Mouse (Mus musculus) liver, embryonic 14.5 days (tissue): Measurements from ENCODE around the gene Gnptab. TPM values are rescaled to one million over a fixed set of nuclear protein-coding genes. Genes with fewer than 3 reads are reported as not detected.
"Not testable (repeated sequence)": the region's sequence is repeated elsewhere in the genome, so short reads cannot be mapped to it uniquely, and the experiment has no call there.

Experiments
- ATAC-seq: fragments of 200-750 bp; cut with Nextera tagmentation; 2 replicates; pipeline ENCODE4 v1.8.0; 2017; ENCODE audit warnings: moderate number of reproducible peaks, mild to moderate bottlenecking, moderate library complexity; ENCODE audit not compliant: insufficient read depth
- DNase-seq, 3 experiments: peaks; one replicate each; pipeline ENCODE4 v3.0.0-alpha.2; 2012 to 2013; ENCODE audit warnings: low read depth in 3 of 3, low spot score in 3 of 3
- H3K27ac ChIP-seq: fragments of 300-500 bp; sonication (generic); 2 replicates; pipeline ENCODE4 v1.5.1; 2014; ENCODE audit warnings: moderate library complexity, mild to moderate bottlenecking, control low read depth, inconsistent platforms
- H3K27me3 ChIP-seq: fragments of 300-500 bp; sonication (generic); 2 replicates; pipeline ENCODE4 v1.6.1; 2014; ENCODE audit warnings: mild to moderate bottlenecking, low read length, moderate library complexity; ENCODE audit not compliant: control insufficient read depth, insufficient read depth
- H3K36me3 ChIP-seq: fragments of 300-500 bp; sonication (generic); replicated peaks from 2 replicates; pipeline ENCODE4 v1.6.1; 2014; ENCODE audit warnings: low read depth; ENCODE audit not compliant: control insufficient read depth, insufficient read depth
- H3K4me1 ChIP-seq, 2 experiments: fragments of 200-500 bp in 1 of 2; fragments of 300-500 bp in 1 of 2; sonication (generic) in 1 of 2; replicated peaks; 2 replicates each; pipeline ENCODE4 v1.6.1; 2012 to 2014; ENCODE audit warnings: antibody characterized with exemption in 1 of 2, inconsistent platforms in 1 of 2, low read length in 1 of 2; ENCODE audit not compliant: control insufficient read depth in 2 of 2, insufficient read depth in 2 of 2
- H3K4me2 ChIP-seq: fragments of 300-500 bp; sonication (generic); 2 replicates; pipeline ENCODE4 v1.6.1; 2014; ENCODE audit warnings: low read depth, mild to moderate bottlenecking, control low read depth, moderate library complexity
- H3K4me3 ChIP-seq, 2 experiments: fragments of 200-500 bp in 1 of 2; fragments of 300-500 bp in 1 of 2; sonication (generic) in 1 of 2; 2 replicates each; pipeline ENCODE4 v1.5.1; 2012 to 2014; ENCODE audit warnings: low read depth in 2 of 2, low read length in 2 of 2, mild to moderate bottlenecking in 2 of 2, control low read depth in 1 of 2, inconsistent platforms in 1 of 2, moderate library complexity in 1 of 2; ENCODE audit not compliant: insufficient read depth in 1 of 2
- H3K9ac ChIP-seq: fragments of 300-500 bp; sonication (generic); replicated peaks from 2 replicates; pipeline ENCODE4 v1.6.1; 2014; ENCODE audit warnings: mild to moderate bottlenecking, control low read depth, moderate library complexity
- H3K9me3 ChIP-seq: fragments of 300-500 bp; sonication (generic); 2 replicates; pipeline ENCODE4 v1.6.1; 2016; ENCODE audit warnings: low read length, mixed read lengths; ENCODE audit not compliant: control insufficient read depth
- CTCF ChIP-seq: IDR thresholded peaks from 2 replicates; pipeline ENCODE4 v1.5.1; 2016; ENCODE audit warnings: antibody characterized with exemption, low read depth, control low read depth
- EP300 ChIP-seq: IDR thresholded peaks from 2 replicates; pipeline ENCODE4 v1.6.1; 2016; ENCODE audit warnings: antibody characterized with exemption, low read depth
- WGBS: fragments of 180-500 bp; shearing (Covaris S2); extraction: QIAGEN DNeasy Blood & Tissue Kit; methylation state at CpG from one replicate; pipeline ENCODE4 v1.1.7; 2014; ENCODE audit not compliant: insufficient replicate concordance; 5-methylcytosine and 5-hydroxymethylcytosine counted together
- polyA plus RNA-seq, 2 experiments: library from polyadenylated mRNA; depleted of rRNA in 1 of 2; stranded (reverse) in 1 of 2; unstranded in 1 of 2; fragments of >200 nt; fragmentation: Nextera tagmentation in 1 of 2; extraction: Ambion mirVana in 1 of 2; gene quantifications; 2 replicates each; pipeline versions ENCODE4 v1.2.1 to v1.2.3; 2012 to 2014

Gnptab gene
- polyA plus RNA-seq, 2 experiments: 2.3 to 4.9 TPM

- Histone ChIP-seq H3K27me3 (no peaks in the 10 kb centered on the region), H3K4me3 (no peak overlapping the region), H3K9me3 (no peaks in the 10 kb centered on the region), H3K4me1 (no peaks in the 10 kb centered on the region), H3K27ac (no peak overlapping the region), H3K9ac (no peak overlapping the region), H3K4me2 (no peak overlapping the region), H3K36me3 (no peaks in the 10 kb centered on the region)
- DNase-seq: no peak
- 72% methylated on average over 6 of the region's 6 CpGs for whole genome bisulfite sequencing
- TF ChIP-seq EP300: no peak
- no peak for TF ChIP-seq CTCF
- ATAC-seq: no peak
Observed at GRCm38 (mm10) chr10:88451990-88452389, 73.1 kb downstream of the Gnptab start.

GRCm38 (mm10) chr10:88457816-88458215 lies 78.9 kb downstream of the Gnptab start:
- no peak for DNase-seq
- no peak overlapping the region for H3K9ac ChIP-seq
- TF ChIP-seq CTCF (no peak), EP300 (no peak)
- no peaks in the 10 kb centered on the region for H3K27me3 ChIP-seq
- 26% methylated on average over 6 of the region's 6 CpGs for WGBS
- no peak overlapping the region for H3K4me3 ChIP-seq
- no peaks in the 10 kb centered on the region for H3K9me3 ChIP-seq
- no peak overlapping the region for H3K4me2 ChIP-seq
- ATAC-seq: no peak
- no peak overlapping the region for H3K27ac ChIP-seq
- H3K36me3 ChIP-seq: no peaks in the 10 kb centered on the region
- H3K4me1 ChIP-seq: no peaks in the 10 kb centered on the region

- H3K27ac ChIP-seq: no peak within 1 kb of the TSS
- no peaks in the 10 kb centered on the region for H3K36me3 ChIP-seq
- H3K4me3 ChIP-seq: no peak within 1 kb of the TSS
- no peak within 1 kb of the TSS for H3K9ac ChIP-seq
- ATAC-seq (0 out of 2 replicates have a peak, but pooled peaks have one; percentile 11), DNase-seq (no peak)
- no peaks in the 10 kb centered on the region for H3K4me1 ChIP-seq
- H3K9me3 ChIP-seq: no peaks in the 10 kb centered on the region
- TF ChIP-seq CTCF (no peak), EP300 (no peak)
- H3K4me2 ChIP-seq: no peak within 1 kb of the TSS
- H3K27me3 ChIP-seq: no peaks in the 10 kb centered on the region
- WGBS: 78% methylated on average over 33 of the region's 33 CpGs
Observed at GRCm38 (mm10) chr10:88459502-88459992, 80.6 kb downstream of the Gnptab start, which contains the start of gene Sycp3. Gene Sycp3, plus strand, starts transcription at chr10:88459569.

GRCm38 (mm10) chr10:88460122-88460820 lies 81.3 kb downstream of the Gnptab start:
- Histone ChIP-seq H3K27ac (no peak overlapping the region), H3K4me3 (no peak overlapping the region), H3K4me1 (no peaks in the 10 kb centered on the region), H3K27me3 (no peaks in the 10 kb centered on the region), H3K9me3 (no peaks in the 10 kb centered on the region), H3K36me3 (no peaks in the 10 kb centered on the region), H3K9ac (no peak overlapping the region), H3K4me2 (no peak overlapping the region)
- DNase-seq (no peak), ATAC-seq (no peak)
- WGBS: 75% methylated on average over 18 of the region's 18 CpGs
- TF ChIP-seq CTCF (no peak), EP300 (no peak)

GRCm38 (mm10) chr10:88482866-88483265 lies 103.9 kb downstream of the Gnptab start:
- not testable (repeated sequence) for ATAC-seq, H3K27me3 ChIP-seq, H3K9me3 ChIP-seq, H3K27ac ChIP-seq, H3K4me3 ChIP-seq, H3K36me3 ChIP-seq, H3K4me1 ChIP-seq, H3K9ac ChIP-seq, H3K4me2 ChIP-seq, DNase-seq
- 75% methylated on average over 10 of the region's 10 CpGs for WGBS
